Mouse (Mus musculus): ENCODE results near the gene Gnaz. TPM values are rescaled to one million over a fixed set of nuclear protein-coding genes. Genes with fewer than 3 reads are reported as not detected.

Gene Gnaz
- polyA plus RNA-seq, 1 experiment = 20.9 TPM

DNA sequence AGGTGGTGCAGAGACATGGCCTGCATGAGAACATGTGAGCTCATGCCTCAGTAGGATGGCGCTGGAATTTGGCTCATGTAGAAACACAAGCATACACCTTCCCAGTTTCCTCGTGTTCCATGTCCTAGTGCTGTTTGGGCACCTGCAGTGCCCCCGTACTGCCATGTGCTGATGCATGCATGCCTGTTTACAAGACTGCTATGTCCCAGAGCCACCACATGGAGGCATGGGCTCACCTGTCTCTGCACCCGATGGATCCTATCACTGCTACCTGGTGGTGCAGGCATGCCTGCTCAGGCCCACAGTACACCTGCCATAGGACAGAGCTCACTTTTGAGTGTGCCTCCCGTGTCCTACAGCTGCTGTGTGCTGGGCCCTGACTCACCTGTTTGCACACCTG, 28.6 kb upstream of the Gnaz start:
- Histone ChIP-seq H3K4me1 (ENCODE audit: control insufficient read depth, insufficient read depth, low read length) (no peaks in the 10 kb centered on the region), H3K4me3 (replicated peaks; ENCODE audit: control insufficient read depth, low read depth, low read length) (no peak overlapping the region), H3K27ac (ENCODE audit: control insufficient read depth, insufficient read depth, low read depth, low read length, poor library complexity) (no peak overlapping the region)
- TF ChIP-seq POLR2A (IDR thresholded peaks at IDR 0.05; ENCODE audit: borderline replicate concordance, control insufficient read depth, low read depth, low read length) (no peak), CTCF (IDR thresholded peaks at IDR 0.05; ENCODE audit: control insufficient read depth, insufficient read depth, low read length) (no peak)
- WGBS = 70% methylated on average over 5 of the region's 5 CpGs

DNA sequence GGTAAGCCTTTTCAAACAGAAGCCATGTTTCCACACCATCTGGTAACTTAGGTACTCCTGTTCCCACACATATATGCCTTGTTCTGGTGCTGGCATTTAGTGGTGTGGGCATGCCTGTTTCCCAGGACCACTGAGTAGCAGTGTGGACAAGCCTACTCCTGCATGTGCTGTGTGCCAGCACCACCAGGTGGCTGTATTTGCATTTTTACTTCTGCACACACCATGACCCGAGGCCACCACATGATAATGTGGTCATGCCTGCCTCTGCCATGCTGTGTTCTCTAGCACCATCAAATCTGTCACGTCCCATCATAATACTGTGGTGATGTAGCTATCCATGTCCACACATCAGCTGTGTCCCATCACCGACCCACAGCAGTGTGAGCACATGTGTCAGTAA, 27.7 kb upstream of the Gnaz start:
- no peaks in the 10 kb centered on the region for H3K4me1 ChIP-seq (ENCODE audit: control insufficient read depth, insufficient read depth, low read length)
- no peak overlapping the region for H3K27ac ChIP-seq (ENCODE audit: control insufficient read depth, insufficient read depth, low read depth, low read length, poor library complexity)
- H3K4me3 ChIP-seq (replicated peaks; ENCODE audit: control insufficient read depth, low read depth, low read length) = no peak overlapping the region
- WGBS = 43% methylated on average over 3 of the region's 3 CpGs
- TF ChIP-seq CTCF (IDR thresholded peaks at IDR 0.05; ENCODE audit: control insufficient read depth, insufficient read depth, low read length) = no peak
- TF ChIP-seq POLR2A (IDR thresholded peaks at IDR 0.05; ENCODE audit: borderline replicate concordance, control insufficient read depth, low read depth, low read length) = no peak

DNA sequence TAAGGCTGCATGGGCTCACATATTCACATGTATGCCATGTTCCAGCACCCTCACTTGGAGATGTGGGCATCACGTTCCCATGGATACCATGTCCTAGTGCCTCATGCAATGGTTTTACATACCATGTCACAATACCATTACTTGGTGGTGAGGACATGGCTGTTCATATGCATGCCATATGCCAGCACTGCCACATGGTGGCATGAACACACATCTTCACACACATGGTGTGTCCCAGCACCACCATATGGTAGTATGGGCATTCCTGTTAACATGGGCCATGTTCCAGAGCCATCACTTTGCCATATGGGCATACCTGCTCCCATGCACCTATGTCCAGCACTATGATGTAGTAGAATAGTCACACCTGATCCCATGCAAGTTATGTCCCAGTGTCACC, 26.2 kb upstream of the Gnaz start:
- Histone ChIP-seq H3K27ac (ENCODE audit: control insufficient read depth, insufficient read depth, low read depth, low read length, poor library complexity) (no peak overlapping the region), H3K4me3 (replicated peaks; ENCODE audit: control insufficient read depth, low read depth, low read length) (no peak overlapping the region), H3K4me1 (ENCODE audit: control insufficient read depth, insufficient read depth, low read length) (no peaks in the 10 kb centered on the region)
- TF ChIP-seq CTCF (IDR thresholded peaks at IDR 0.05; ENCODE audit: control insufficient read depth, insufficient read depth, low read length) (no peak), POLR2A (IDR thresholded peaks at IDR 0.05; ENCODE audit: borderline replicate concordance, control insufficient read depth, low read depth, low read length) (no peak)
- 77% methylated on average over 1 of the region's 1 CpGs for WGBS

DNA sequence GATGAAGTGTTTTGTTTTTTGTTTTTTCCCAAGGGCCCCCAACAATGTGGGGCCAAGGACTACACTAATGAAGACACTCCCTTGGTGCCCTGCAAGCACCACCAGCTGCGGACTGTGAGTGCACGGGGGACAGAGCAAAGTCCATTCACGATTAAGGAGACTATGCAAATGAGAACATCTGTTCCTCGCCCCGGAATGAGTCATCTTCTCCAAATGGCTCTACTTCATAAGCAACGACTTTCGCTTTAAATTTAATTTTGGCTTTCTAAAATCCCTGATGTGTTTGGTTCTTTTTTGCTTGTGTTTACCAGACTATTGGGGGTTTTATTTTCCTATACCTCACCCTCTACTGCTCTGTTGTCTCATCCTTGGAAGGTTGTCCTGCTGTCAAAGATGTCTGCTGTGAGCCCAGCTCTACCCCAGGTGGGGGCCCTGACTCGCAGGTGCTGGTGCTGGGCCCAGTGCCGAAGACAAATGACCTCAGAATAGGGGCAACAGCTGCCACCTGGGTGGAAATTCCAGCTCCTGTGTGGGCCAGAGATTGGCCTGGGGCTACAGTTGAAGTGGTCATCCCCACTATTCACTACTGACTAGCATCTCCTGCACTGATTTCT, 14.0 kb upstream of the Gnaz start:
- 68% methylated on average over 9 of the region's 9 CpGs for WGBS
- Histone ChIP-seq H3K27ac (ENCODE audit: control insufficient read depth, insufficient read depth, low read depth, low read length, poor library complexity) (no peak overlapping the region), H3K4me3 (replicated peaks; ENCODE audit: control insufficient read depth, low read depth, low read length) (no peak overlapping the region), H3K4me1 (ENCODE audit: control insufficient read depth, insufficient read depth, low read length) (no peaks in the 10 kb centered on the region)
- no peak for TF ChIP-seq CTCF (IDR thresholded peaks at IDR 0.05; ENCODE audit: control insufficient read depth, insufficient read depth, low read length)
- TF ChIP-seq POLR2A (IDR thresholded peaks at IDR 0.05; ENCODE audit: borderline replicate concordance, control insufficient read depth, low read depth, low read length) = no peak

DNA sequence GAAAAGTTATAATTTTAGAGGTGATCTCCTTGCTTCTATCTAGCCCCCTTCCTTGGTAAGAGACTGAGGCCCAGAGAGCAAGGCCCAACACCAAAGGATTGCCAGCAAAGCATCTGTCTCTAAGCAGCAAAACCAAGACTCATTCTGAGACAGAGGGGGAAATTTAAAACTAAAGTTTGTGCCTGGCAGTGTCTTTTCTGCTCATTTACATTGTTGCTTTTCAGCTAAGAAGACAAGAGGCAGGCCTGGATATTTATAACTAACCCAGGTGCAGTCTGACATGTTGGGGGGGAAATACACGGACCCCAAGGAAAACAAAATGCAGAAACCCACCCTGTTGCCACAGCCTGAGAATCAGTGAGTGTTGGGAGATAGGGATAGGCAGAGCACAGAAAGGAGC, 2.6 kb upstream of the Gnaz start:
- TF ChIP-seq CTCF (IDR thresholded peaks at IDR 0.05; ENCODE audit: control insufficient read depth, insufficient read depth, low read length) = no peak
- no peak for TF ChIP-seq POLR2A (IDR thresholded peaks at IDR 0.05; ENCODE audit: borderline replicate concordance, control insufficient read depth, low read depth, low read length)
- H3K27ac ChIP-seq (ENCODE audit: control insufficient read depth, insufficient read depth, low read depth, low read length, poor library complexity) = no peak overlapping the region
- no peak overlapping the region for H3K4me3 ChIP-seq (replicated peaks; ENCODE audit: control insufficient read depth, low read depth, low read length)
- WGBS = 74% methylated on average over 1 of the region's 1 CpGs
- H3K4me1 ChIP-seq (ENCODE audit: control insufficient read depth, insufficient read depth, low read length) = no peaks in the 10 kb centered on the region

DNA sequence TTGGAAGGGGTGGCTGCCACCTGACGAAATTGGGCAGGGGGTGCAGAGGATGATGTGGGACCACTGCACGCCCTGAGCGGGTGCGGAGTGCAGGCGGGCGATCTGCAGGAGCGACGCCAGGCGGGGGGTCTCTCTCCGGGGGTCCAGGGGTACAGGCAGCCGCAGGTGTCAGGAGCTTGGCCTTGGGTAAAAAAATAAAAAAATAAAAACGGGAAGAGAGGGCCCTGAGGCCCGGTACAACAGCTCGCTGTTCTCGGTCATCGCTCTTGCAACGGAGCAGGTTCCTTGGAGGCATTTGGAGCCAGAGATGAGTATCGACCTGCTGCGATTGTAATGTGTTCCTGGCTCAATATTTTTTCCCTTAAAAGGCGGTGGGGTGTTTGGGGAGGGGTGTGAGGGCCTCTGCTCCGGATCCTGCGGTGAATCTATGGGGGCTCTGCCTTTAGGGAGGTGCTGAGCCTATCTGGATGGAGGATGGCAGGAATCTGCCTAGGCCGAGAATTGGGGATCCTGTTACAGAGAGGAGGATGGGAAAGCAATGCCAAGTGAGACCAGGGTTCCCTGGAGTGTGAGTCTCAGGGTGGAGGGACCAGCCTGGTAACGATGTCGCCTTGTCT, 782 bp downstream of the Gnaz start:
- Histone ChIP-seq H3K4me3 (replicated peaks; ENCODE audit: control insufficient read depth, low read depth, low read length) (no peak overlapping the region), H3K27ac (ENCODE audit: control insufficient read depth, insufficient read depth, low read depth, low read length, poor library complexity) (no peak overlapping the region; the same call in 1 of the 2 replicates), H3K4me1 (ENCODE audit: control insufficient read depth, insufficient read depth, low read length) (no peaks in the 10 kb centered on the region)
- no peak for TF ChIP-seq POLR2A (IDR thresholded peaks at IDR 0.05; ENCODE audit: borderline replicate concordance, control insufficient read depth, low read depth, low read length)
- no peak for TF ChIP-seq CTCF (IDR thresholded peaks at IDR 0.05; ENCODE audit: control insufficient read depth, insufficient read depth, low read length)
- 15% methylated on average over 25 of the region's 25 CpGs for WGBS

DNA sequence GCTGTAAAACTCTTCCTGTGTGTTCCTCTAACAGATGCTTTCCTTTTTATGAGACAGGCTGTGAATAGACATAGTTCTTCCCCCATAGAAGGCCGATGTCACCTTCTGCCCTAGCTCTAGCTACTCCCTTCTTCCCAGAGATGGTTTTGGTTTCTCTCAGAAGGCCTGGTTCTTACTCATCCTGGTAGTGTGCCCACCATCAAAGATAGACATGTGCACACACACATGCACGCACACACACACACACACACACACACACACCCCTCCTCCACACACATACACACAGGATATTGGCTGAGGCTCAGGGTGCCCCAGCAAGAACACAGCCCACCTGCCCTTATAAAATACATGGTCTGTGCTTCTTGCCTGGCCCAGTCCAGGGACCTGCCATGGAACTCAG, 2.3 kb downstream of the Gnaz start:
- no peaks in the 10 kb centered on the region for H3K4me1 ChIP-seq (ENCODE audit: control insufficient read depth, insufficient read depth, low read length)
- WGBS = 74% methylated on average over 2 of the region's 2 CpGs
- no peak overlapping the region for H3K27ac ChIP-seq (ENCODE audit: control insufficient read depth, insufficient read depth, low read depth, low read length, poor library complexity)
- no peak overlapping the region for H3K4me3 ChIP-seq (replicated peaks; ENCODE audit: control insufficient read depth, low read depth, low read length)
- TF ChIP-seq POLR2A (IDR thresholded peaks at IDR 0.05; ENCODE audit: borderline replicate concordance, control insufficient read depth, low read depth, low read length) (no peak), CTCF (IDR thresholded peaks at IDR 0.05; ENCODE audit: control insufficient read depth, insufficient read depth, low read length) (no peak)

DNA sequence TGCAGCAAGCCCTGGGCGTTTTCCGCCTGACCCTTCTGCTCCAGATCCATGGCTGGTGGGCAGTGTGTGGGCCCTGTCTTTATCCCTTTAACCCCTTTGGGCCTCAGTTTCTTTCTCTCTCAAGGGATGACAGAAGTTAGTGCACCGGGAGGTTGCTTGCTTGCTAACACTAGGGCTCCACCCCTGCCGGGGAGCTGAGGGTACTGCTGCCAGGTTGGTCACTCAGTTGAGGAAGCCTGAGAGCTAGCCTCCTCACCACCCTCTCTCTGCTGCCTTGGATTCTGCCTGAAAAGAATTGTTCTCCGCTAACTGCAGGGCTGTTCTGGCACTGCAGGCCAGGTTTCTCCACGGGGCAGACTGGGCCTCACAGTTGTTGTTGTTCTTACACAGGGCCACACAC, 6.0 kb downstream of the Gnaz start:
- H3K27ac ChIP-seq (ENCODE audit: control insufficient read depth, insufficient read depth, low read depth, low read length, poor library complexity) = no peak overlapping the region
- H3K4me3 ChIP-seq (replicated peaks; ENCODE audit: control insufficient read depth, low read depth, low read length) = no peak overlapping the region
- no peaks in the 10 kb centered on the region for H3K4me1 ChIP-seq (ENCODE audit: control insufficient read depth, insufficient read depth, low read length)
- 78% methylated on average over 6 of the region's 6 CpGs for WGBS
- TF ChIP-seq CTCF (IDR thresholded peaks at IDR 0.05; ENCODE audit: control insufficient read depth, insufficient read depth, low read length) (no peak), POLR2A (IDR thresholded peaks at IDR 0.05; ENCODE audit: borderline replicate concordance, control insufficient read depth, low read depth, low read length) (no peak)

Measured in bone marrow, adult 2 months (tissue).